Mouse (Mus musculus) lung, adult 18-20 months (tissue): ENCODE measurements at regions not wholly inside any gene's neighbourhood (a gene's known extent, or its start where the extent isn't known, plus 50 kb on each side); places are given as distances from the start of the nearest gene placed in this dataset.

Source experiments
- DNase-seq, 2 experiments: peaks; one replicate each; pipeline ENCODE4 v3.0.0; 2022; ENCODE audit warnings: mixed read lengths in 2 of 2

DNA sequence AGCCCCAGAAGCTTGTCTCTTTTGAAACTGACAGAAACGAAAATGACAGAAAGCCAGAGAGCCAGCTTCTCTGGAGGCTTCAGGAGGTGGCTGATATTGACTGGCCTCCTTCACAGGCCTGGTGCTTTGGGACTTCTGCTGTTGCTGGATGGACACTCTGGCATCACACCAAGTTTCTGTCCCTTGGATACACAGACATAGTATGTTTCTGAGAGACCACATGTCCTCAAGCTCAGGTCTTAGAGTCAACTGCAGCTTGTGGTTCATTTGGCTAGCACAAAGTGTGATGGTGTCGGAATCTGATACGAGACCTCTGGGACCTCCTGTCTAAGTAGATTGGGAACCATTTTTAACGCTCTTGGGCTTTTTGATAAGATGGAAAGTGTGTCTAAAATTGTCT lies 502.0 kb downstream of the Sqor start:
- no peak for DNase-seq

DNA sequence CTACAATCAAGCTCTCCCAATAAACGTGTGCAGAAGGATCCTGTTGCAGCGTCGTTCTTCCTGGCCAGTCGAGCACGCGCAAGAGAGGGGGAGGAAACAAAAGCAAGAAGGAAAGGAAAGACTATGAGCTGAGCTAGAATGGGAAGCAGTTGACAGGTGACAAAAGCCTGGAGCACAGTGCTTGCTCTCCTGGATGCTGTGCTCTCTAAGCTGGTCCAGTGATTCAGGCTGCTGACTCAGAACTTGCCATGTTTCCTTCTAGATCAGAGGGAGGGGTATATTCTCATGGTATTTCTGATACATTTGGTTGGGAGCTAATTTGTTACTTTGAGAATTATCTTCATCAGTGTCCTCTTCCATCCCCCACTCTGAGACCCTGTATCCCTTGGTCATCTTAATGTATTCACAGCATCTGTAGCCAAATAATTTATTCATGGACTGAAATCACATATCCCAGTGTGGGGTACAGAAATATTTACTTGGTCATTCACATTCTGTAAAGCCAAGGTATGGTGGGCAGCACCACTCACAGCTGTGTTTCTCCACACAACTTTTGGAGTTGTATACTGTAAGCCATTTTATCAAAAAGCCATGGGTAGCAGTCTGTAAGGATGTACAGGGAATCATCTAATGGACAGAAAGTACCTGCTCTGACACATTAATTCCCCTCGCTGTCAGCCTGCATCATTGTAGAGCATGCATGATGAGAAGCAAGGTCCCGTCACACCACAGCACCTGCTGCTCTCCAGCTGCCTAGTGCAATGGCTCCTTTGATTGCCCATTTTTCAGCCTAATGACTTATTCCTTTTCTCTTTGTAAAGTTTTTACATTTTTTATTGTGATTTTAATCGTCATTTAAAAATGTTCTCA lies 510.1 kb downstream of the Sqor start:
- no peak for DNase-seq

DNA sequence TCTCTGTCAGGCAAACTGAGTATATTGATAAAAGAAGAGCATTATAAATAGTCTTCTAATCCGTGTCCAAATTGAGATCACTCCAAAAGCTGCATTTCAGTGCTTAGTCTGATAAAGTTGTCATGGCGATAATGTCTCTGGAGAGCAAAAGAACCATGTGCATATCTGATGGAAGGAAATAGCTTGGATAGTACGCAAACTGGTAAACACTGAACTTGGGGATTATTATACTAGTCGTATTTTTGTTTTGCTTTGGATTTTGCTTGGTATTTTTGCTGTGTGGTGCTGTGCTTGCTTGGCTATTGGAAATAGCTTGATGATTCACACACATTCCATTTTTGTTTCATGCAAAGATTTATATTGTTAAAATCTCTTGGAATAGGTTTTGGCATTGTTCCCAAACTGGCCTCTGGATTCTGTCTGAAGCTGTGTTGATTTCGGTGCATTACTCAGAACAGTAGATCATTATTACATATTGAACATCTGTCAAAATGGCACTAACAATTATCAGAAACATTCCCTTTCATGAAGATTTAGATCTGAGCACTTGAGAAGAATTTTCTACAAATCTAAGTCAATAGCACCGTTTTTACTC lies 510.8 kb downstream of the Sqor start:
- DNase-seq, result no peak

DNA sequence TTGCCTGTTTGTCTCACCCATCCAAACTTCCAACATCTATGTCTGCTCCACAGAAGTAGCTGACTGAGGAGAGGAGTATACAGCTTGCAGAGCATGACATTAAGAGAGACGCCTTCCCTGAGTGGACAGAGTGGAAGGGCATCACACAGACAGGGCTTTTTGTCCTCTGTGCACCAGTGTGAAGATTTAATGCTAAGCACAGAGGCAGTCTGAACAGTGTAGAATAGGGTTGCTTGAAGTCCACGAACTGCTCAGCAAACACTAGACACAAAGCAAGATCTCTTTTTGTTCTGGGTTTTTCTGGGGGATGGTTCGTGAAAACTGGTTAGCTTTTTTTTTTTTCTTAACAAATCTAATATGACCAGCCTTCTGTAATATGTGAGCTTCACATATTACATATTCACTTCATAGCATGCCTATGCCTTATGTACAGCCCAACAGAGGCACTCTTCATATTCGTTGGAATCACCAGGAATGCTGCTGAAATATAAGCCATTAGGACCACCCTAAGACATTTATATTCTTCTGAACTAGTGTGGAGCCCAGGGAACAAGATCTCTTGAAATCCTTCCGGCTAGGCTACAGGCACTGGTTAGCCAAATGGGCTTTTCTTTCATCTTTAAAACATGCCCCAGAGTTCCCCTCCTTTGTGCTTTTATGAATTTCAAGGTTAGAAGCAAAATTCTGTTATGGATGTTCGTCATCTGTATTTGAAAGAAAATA lies 546.7 kb downstream of the Sqor start:
- DNase-seq, result no peak

GRCm38 (mm10) chr2:123312277-123312617 lies 547.2 kb downstream of the Sqor start:
- DNase-seq, result peak; percentile 9 to 40

GRCm38 (mm10) chr2:123320448-123321097 lies 555.5 kb downstream of the Sqor start:
- DNase-seq, result no peak

DNA sequence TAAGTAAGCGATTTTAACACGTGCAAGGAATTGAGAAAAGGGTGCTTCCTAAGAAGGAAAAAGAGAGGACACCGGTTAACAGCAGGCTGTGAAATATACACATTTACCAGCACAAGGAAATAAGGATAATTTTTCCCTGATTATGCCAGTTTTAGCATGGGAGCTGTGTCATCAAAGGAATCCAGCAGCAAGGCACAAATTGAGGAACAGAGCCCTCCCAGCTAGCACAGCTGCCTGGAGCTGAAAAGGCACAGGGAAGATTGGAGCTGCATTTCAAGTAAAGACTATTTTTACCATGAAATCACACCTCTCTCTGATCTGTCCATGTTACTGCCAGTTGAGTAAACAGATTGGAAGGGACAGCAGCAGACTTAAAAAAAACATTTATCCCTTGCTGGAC lies 558.7 kb downstream of the Sqor start:
- no peak for DNase-seq

DNA sequence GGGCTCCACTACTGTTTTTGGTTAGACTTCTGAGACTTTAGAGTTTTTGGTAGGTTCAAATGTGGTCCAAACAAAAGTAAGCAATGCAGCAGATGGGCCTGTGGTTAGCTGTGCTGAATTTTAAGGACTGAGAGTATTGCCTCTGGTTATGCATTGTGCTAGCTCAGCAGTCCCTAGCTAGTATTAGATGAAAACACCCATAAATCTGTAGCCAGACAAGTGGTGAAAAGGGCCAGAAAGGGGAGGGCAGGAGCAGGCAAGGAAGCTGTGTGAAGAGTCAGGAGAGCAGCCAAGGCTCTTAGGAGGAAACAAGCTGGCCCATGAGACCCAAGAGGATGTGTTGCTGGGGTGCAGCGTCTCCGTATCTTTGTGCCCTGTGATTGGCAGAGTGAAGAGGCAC lies 559.9 kb downstream of the Sqor start:
- no peak for DNase-seq

- no peak for DNase-seq
These were observed 584.7 kb downstream of the Sqor start for GRCm38 (mm10) chr2:123349625-123350346.

DNA sequence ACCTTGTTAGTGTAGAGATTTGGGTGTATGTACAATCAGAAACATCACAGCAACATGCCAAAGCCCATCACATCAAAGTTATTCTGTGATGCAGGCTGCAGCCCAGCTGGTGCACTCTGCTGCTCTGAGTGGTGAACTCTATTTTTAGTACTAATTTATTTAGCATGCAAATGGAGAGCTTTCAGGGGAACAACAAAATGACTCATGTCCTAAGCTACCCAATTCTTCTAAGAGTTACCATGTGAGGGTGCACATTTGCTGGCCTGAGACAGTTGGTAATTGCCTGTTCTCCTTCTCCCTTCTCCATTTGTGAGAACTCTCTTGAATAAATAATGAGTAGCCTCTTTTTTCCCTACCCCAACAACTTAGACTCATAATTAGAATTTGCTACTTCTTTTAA lies 599.2 kb downstream of the Sqor start:
- DNase-seq, result no peak

GRCm38 (mm10) chr2:123366571-123366970 lies 601.5 kb downstream of the Sqor start:
- no peak for DNase-seq

GRCm38 (mm10) chr2:123385622-123386418 lies 620.8 kb downstream of the Sqor start:
- DNase-seq, result no peak

- DNase-seq, result no peak
These were observed 622.0 kb downstream of the Sqor start for GRCm38 (mm10) chr2:123386773-123387604.

- DNase-seq, result no peak
These were observed 625.9 kb downstream of the Sqor start for GRCm38 (mm10) chr2:123390981-123391380.

DNA sequence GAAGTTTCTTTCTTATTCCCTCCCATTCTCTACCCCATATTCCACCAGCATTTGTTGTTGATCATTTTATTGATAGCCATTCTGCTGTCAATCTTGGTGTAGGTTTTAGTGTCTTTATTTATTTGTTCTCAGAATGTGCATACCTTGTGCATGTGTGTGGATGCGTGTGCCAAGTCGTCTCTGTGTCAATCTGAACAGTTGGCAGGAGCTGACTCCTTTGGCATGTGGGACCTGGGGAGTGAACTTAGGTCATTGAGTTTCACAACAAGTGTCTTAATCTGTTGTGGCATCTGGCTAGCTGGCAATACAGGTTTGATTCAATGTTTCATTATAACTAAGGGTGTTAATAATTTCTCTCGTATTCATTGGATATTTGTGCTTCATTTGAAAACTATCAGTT lies 629.3 kb downstream of the Sqor start:
- DNase-seq, result no peak

DNA sequence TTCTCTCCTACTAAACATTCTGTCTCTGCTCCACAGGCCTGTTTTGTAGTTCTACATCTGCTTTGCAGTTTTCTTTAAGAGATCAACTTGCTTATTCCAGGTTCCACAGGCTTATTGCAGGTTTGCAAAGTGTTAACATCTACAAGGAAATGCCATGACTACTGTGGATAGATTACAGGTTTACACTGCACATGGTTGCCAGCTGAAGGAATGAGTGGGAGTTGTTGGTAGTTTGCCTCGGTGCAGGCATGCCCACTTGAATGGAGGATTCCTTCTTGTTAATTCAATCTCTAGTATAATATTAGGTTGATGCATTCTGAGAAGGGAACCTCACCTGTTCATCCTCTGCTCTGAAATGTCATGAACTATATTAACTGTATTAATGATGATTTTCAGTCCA lies 632.5 kb downstream of the Sqor start:
- DNase-seq, result no peak

- no peak for DNase-seq
These were observed 636.0 kb downstream of the Sqor start for GRCm38 (mm10) chr2:123401064-123401463.

GRCm38 (mm10) chr2:123409075-123409474 lies 644.0 kb downstream of the Sqor start:
- no peak for DNase-seq

GRCm38 (mm10) chr2:123458034-123458677 lies 631.6 kb upstream of the Sema6d start:
- DNase-seq, result no peak

- DNase-seq, result no peak
These were observed 615.9 kb upstream of the Sema6d start for GRCm38 (mm10) chr2:123473840-123474239.
